Mouse (Mus musculus) lung, postnatal 25 days (tissue): ENCODE data around the gene D730048I06Rik.
"Not testable (repeated sequence)": the region's sequence is repeated elsewhere in the genome, so short reads cannot be mapped to it uniquely, and the experiment has no call there.

Experiments used
- DNase-seq: peaks from one replicate; pipeline ENCODE4 v3.0.0; 2022; ENCODE audit warnings: low spot score

Gene D730048I06Rik

GRCm38 (mm10) chr9:35790001-35790400 lies at the start of gene D730048I06Rik, which contains the start of gene Gm27235:
Gene D730048I06Rik (minus strand): TSS chr9:35790112.
Gene Gm27235 (minus strand): TSS chr9:35790101.
- no peak for DNase-seq

DNA sequence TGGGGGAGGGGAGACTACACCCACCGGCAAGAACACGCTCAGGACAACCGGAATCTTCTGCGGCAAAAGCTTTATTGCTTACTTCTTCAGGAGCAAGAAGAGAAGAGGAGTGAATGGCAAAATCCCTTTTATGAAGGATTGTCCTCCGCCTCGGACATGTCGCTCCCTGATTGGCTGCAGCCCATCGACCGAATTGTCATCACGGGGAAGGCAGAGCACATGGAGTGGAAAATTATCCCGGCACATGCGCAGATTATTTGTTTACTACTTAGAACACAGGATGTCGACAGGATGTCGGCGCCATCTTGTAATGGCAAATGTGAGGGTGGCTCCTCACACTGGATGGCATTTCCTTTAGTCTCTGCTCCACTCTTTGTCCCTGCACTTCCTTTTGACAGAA lies 28.0 kb upstream of the D730048I06Rik start:
- DNase-seq = not testable (repeated sequence)

GRCm38 (mm10) chr9:35798146-35798545 lies 8.2 kb upstream of the D730048I06Rik start:
- DNase-seq = no peak

DNA sequence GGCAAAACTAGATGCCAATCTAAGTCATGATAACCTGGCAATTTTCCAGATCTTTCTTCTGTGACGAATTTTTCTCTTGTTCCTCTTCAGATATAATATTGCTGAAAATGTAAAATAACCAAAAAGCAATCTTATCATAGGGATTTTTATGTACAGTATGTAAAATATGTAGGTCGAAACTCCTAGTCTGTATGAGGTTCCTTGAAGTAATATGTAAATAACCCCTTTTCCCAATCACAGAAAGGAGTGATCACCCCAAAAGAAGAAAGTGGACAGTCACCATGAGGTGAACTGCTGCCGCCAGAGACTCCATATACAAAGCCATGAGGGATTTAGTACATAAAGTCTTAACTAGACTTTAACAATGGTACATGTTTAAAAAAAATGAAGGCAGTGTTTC lies 11.9 kb downstream of the D730048I06Rik start, which contains the start of gene Gm17727:
Gene Gm17727, minus strand, starts transcription at position 101 of the 400 bp plus-strand sequence.
- DNase-seq = no peak

DNA sequence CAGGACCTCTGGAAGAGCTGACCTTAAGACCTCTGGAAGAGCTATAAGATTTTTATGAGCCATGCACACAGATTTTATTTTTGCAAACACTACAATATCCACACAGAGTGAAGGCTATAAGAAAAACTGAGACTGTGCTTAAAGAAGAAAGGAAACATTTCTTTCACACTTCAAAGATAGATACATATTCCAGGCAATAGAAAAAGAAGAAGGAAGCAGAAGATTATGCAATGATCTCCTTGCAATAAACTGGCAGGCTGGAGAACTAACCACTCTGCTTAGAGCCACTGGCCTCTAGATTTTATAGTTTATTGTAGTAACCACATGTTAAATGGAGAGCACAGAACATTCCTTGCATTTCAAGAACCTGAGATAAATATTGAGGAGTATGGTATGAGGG lies 33.1 kb downstream of the D730048I06Rik start:
- no peak for DNase-seq

DNA sequence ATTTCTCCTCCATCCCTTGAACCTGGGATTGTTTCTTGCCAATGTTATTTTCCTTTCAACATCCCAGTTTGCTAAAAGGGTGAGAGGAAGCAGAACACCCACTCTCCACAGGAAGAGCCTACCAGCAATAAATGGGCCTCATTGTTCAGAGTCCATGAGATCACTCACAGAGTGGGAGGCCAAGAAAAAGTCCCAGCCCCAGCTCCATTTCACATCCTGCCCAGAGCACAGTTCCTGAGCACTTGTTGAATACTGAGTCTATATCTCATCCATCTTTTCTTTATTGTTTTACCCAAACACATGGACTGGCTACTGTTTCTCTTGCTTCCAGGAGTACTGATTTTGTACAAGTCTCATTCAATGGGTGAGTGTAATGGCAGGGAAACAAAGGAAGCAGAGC lies 49.2 kb downstream of the D730048I06Rik start, which contains the start of gene Gm17677:
Gene Gm17677, plus strand, starts transcription at position 301 of the 400 bp plus-strand sequence.
- no peak for DNase-seq
